ENCODE assay signal across 14 mouse cellular contexts in genomic region chr1:133859821-133860711, GRCm38 (mm10). TPM values are rescaled to one million over a fixed set of nuclear protein-coding genes. Genes with fewer than 3 reads are reported as not detected.
DNase-seq lines count a peak whose midpoint lies in the region; ATAC-seq and TF ChIP-seq lines count a peak whose summit lies in the region.
"Had no signal": no experiment of that assay in that cellular context is flagged by ENCODE, and none has a peak within 500 bp of the region (broad histone marks: within the 10 kb centered on the region; RNA-seq: fewer than 3 reads in every experiment).

No protein-coding gene starts in this region.

- H3K36me3 ChIP-seq in forebrain, embryonic 10.5 days (replicated peaks), result no peaks in the 10 kb centered on the region
- no peaks in the 10 kb centered on the region for H3K36me3 ChIP-seq in forebrain, postnatal 0 days (ENCODE audit: insufficient read depth)
- no peaks in the 10 kb centered on the region for H3K36me3 ChIP-seq in testis, adult 2 months (ENCODE audit: control insufficient read depth, insufficient read depth, low read length)
- H3K36me3 ChIP-seq: liver, embryonic 13.5 days had no signal

- no peak overlapping the region for H3K4me2 ChIP-seq in forebrain, postnatal 0 days (ENCODE audit: low read depth)
- H3K4me2 ChIP-seq: liver, embryonic 13.5 days had no signal

- no peak overlapping the region for H3K9ac ChIP-seq in forebrain, postnatal 0 days

- H3K4me3 ChIP-seq in forebrain, embryonic 10.5 days, result no peak overlapping the region
- no peak overlapping the region for H3K4me3 ChIP-seq in forebrain, postnatal 0 days (ENCODE audit: low read depth, low read length)
- no peak overlapping the region for H3K4me3 ChIP-seq in testis, adult 2 months (ENCODE audit: control insufficient read depth, low read depth, low read length)
- H3K4me3 ChIP-seq: erythroblast, embryonic 14.5 days; liver, embryonic 13.5 days had no signal

- H3K27me3 ChIP-seq in forebrain, embryonic 10.5 days (ENCODE audit: poor library complexity, severe bottlenecking), result peaks cover 36% of the 10 kb centered on the region
- H3K27me3 ChIP-seq in forebrain, postnatal 0 days (ENCODE audit: insufficient read depth, low read length), result no peaks in the 10 kb centered on the region
- no peaks in the 10 kb centered on the region for H3K27me3 ChIP-seq in testis, adult 2 months (ENCODE audit: control insufficient read depth, insufficient read depth, low read length)

- no peak for DNase-seq in forebrain, embryonic 10.5 days (ENCODE audit: extremely low spot score, low spot score)
- DNase-seq in forebrain, postnatal 0 days, result no peak
- no peak for DNase-seq in testis, postnatal 14 days (ENCODE audit: low spot score)
- DNase-seq in kidney, postnatal 14 days, result peak; percentile 41
- DNase-seq in layer of hippocampus, postnatal 25 days (ENCODE audit: extremely low spot score in 1 of 2, low spot score in 1 of 2), result no peak
- no peak for DNase-seq in thymus, postnatal 14 days
- DNase-seq: cerebellum, postnatal 25 days; gastrocnemius, postnatal 10 days; liver, embryonic 13.5 days; right cerebral cortex, postnatal 14 days; thymus, postnatal 25 days had no signal

- ATAC-seq in forebrain, postnatal 0 days, result no peak
- no peak for ATAC-seq in activated CD4-positive, CD25-positive, alpha-beta regulatory T cell, adult 4 months

- 71% methylated on average over 20 of the region's 20 CpGs for WGBS in forebrain, embryonic 10.5 days
- WGBS in forebrain, postnatal 0 days, result 77% methylated on average over 20 of the region's 20 CpGs

- peaks cover 55% of the 10 kb centered on the region for H3K4me1 ChIP-seq in forebrain, embryonic 10.5 days
- peaks cover 14% of the 10 kb centered on the region; the same call in 1 of the 2 replicates for H3K4me1 ChIP-seq in forebrain, postnatal 0 days (ENCODE audit: insufficient read depth)
- H3K4me1 ChIP-seq in testis, adult 2 months (ENCODE audit: control insufficient read depth, insufficient read depth, low read length), result peaks cover 9% of the 10 kb centered on the region

- TF ChIP-seq CTCF in forebrain, postnatal 0 days (IDR thresholded peaks at IDR 0.05; ENCODE audit: low read depth), result no peak
- TF ChIP-seq CTCF in testis, adult 2 months (IDR thresholded peaks at IDR 0.05; ENCODE audit: control insufficient read depth, insufficient read depth, insufficient replicate concordance, low read depth, low read length), result no peak

- no peak for TF ChIP-seq POLR2A in testis, adult 2 months (IDR thresholded peaks at IDR 0.05; ENCODE audit: control insufficient read depth, low read depth, low read length)

- peak overlapping the region; percentile 69 for H3K27ac ChIP-seq in forebrain, embryonic 10.5 days
- H3K27ac ChIP-seq in forebrain, postnatal 0 days (ENCODE audit: low read depth, low read length), result no peak overlapping the region
- peak overlapping the region; percentile 57 for H3K27ac ChIP-seq in testis, adult 2 months (ENCODE audit: control insufficient read depth, insufficient read depth, low read depth, low read length)
- H3K27ac ChIP-seq: liver, embryonic 13.5 days had no signal

- no peaks in the 10 kb centered on the region for H3K9me3 ChIP-seq in forebrain, embryonic 10.5 days
- no peaks in the 10 kb centered on the region for H3K9me3 ChIP-seq in forebrain, postnatal 0 days (ENCODE audit: low read length)
- H3K9me3 ChIP-seq: liver, embryonic 13.5 days had no signal

RNA-seq across cellular contexts. Expression of gene Optc, which starts 47.7 kb away (rescaled TPM):
- polyA plus RNA-seq in forebrain, embryonic 10.5 days (2016; fragmentation: Nextera tagmentation; extraction: Ambion mirVana), result 1.2 and 2.3 TPM in 2 replicates
- total RNA-seq in forebrain, postnatal 0 days (2014; rRNA removed), result 2.9 and 5.1 TPM in 2 replicates
- polyA plus RNA-seq in forebrain, postnatal 0 days (2015; fragmentation: Nextera tagmentation; extraction: Ambion mirVana), result 1.8 and 2.4 TPM in 2 replicates
- 0.86 and 1.5 TPM in 2 replicates for polyA plus RNA-seq in testis, adult 2 months (2012; rRNA removed)
- polyA plus RNA-seq in activated CD4-positive, CD25-positive, alpha-beta regulatory T cell, adult 4 months (2017; shearing (Covaris generic)), result not detected
- under 1 TPM in 1 of 2 experiments, not detected in 1; 0.49 TPM for total RNA-seq in layer of hippocampus, postnatal 25 days (2021)
- polyA plus RNA-seq: erythroblast, embryonic 14.5 days had no signal

RNA-seq across cellular contexts. Expression of gene Atp2b4, which starts 59.2 kb away (rescaled TPM):
- 3.2 and 4.2 TPM in 2 replicates for polyA plus RNA-seq in forebrain, embryonic 10.5 days (2016; fragmentation: Nextera tagmentation; extraction: Ambion mirVana)
- 60.2 and 69.1 TPM in 2 replicates for total RNA-seq in forebrain, postnatal 0 days (2014; rRNA removed)
- 6.5 and 11.4 TPM in 2 replicates for polyA plus RNA-seq in forebrain, postnatal 0 days (2015; fragmentation: Nextera tagmentation; extraction: Ambion mirVana)
- 21.8 and 22.8 TPM in 2 replicates for polyA plus RNA-seq in testis, adult 2 months (2012; rRNA removed)
- polyA plus RNA-seq in activated CD4-positive, CD25-positive, alpha-beta regulatory T cell, adult 4 months (2017; shearing (Covaris generic)), result 10 to 100 TPM; 17.8 to 19.0 TPM
- 10 to 100 TPM; 67.6 to 79.3 TPM for total RNA-seq in layer of hippocampus, postnatal 25 days (2021)
